Mouse (Mus musculus): Measurements from ENCODE around the gene Pkp1.

Pkp1 gene

DNA sequence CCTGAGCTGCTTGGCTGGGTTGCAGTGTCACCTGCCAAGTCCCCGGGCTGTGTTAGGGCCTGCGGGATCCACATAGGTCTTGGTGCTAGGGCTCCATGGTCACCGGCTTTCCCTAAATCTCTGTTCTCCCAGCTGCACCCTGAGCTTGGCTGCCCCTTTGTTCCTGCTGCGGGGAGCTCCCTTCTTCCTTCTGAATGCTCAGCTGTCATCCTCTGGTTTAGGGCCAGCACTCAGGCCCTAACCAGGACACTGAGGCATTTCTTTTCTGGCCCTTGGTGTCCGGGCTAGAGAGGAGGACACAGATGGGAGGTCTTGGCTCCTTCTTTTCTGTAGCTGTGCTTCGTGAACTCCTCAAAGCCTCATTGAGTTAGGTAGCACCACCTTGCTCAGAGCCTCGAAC, 97.2 kb downstream of the Pkp1 start:
- DNase-seq (ENCODE audit: low spot score in 2 of 2) = no peak
